Mouse (Mus musculus) embryonic facial prominence, embryonic 10.5 days (tissue): ENCODE measurements at regions not wholly inside any gene's neighbourhood (a gene's known extent, or its start where the extent isn't known, plus 50 kb on each side); places are given as distances from the start of the nearest gene placed in this dataset.

Experiments
- DNase-seq: peaks from one replicate; pipeline ENCODE4 v3.0.0-alpha.2; 2017; ENCODE audit warnings: low spot score
- H3K27ac ChIP-seq: fragments of 300-500 bp; sonication (generic); replicated peaks from 2 replicates; pipeline ENCODE4 v1.5.1; 2016; ENCODE audit warnings: mild to moderate bottlenecking
- H3K27me3 ChIP-seq: fragments of 300-500 bp; sonication (generic); replicated peaks from 2 replicates; pipeline ENCODE4 v1.6.1; 2016; ENCODE audit warnings: low read depth, mild to moderate bottlenecking; ENCODE audit not compliant: poor library complexity, severe bottlenecking
- H3K36me3 ChIP-seq: fragments of 300-500 bp; sonication (generic); replicated peaks from 2 replicates; pipeline ENCODE4 v1.6.1; 2016; ENCODE audit warnings: mild to moderate bottlenecking, moderate library complexity
- H3K4me1 ChIP-seq: fragments of 300-500 bp; sonication (generic); 2 replicates; pipeline ENCODE4 v1.6.1; 2016
- H3K4me3 ChIP-seq: fragments of 300-500 bp; sonication (generic); 2 replicates; pipeline ENCODE4 v1.5.1; 2016; ENCODE audit warnings: mild to moderate bottlenecking, moderate library complexity
- H3K9me3 ChIP-seq: fragments of 300-500 bp; sonication (generic); 2 replicates; pipeline ENCODE4 v1.6.1; 2016; ENCODE audit warnings: mild to moderate bottlenecking
- WGBS: fragments of 180-500 bp; shearing (Covaris S2); methylation state at CpG from one replicate; pipeline ENCODE4 v1.1.7; 2016; 5-methylcytosine and 5-hydroxymethylcytosine counted together

GRCm38 (mm10) chr9:122064937-122065673 lies 52.0 kb upstream of the Snrk start:
- H3K27me3 ChIP-seq = no peaks in the 10 kb centered on the region
- no peak for DNase-seq
- peaks cover 7% of the 10 kb centered on the region; the same call in 1 of the 2 replicates for H3K4me1 ChIP-seq
- no peaks in the 10 kb centered on the region for H3K9me3 ChIP-seq
- WGBS = 74% methylated on average over 13 of the region's 13 CpGs
- no peak overlapping the region for H3K27ac ChIP-seq
- no peak overlapping the region for H3K4me3 ChIP-seq
- no peaks in the 10 kb centered on the region for H3K36me3 ChIP-seq

GRCm38 (mm10) chr9:122055820-122056550 lies 59.1 kb upstream of the Pomgnt2 start:
- H3K27me3 ChIP-seq = no peaks in the 10 kb centered on the region; the same call in 1 of the 2 replicates
- H3K9me3 ChIP-seq = no peaks in the 10 kb centered on the region
- peaks cover 19% of the 10 kb centered on the region for H3K4me1 ChIP-seq
- no peaks in the 10 kb centered on the region for H3K36me3 ChIP-seq
- no peak for DNase-seq
- 82% methylated on average over 5 of the region's 5 CpGs for WGBS
- H3K27ac ChIP-seq = no peak overlapping the region
- no peak overlapping the region for H3K4me3 ChIP-seq

- Histone ChIP-seq H3K4me3 (no peak overlapping the region), H3K4me1 (peaks cover 26% of the 10 kb centered on the region), H3K27ac (0 out of 2 replicates have a peak overlapping the region, but pooled peaks have one; percentile 19), H3K9me3 (no peaks in the 10 kb centered on the region), H3K27me3 (no peaks in the 10 kb centered on the region; the same call in 1 of the 2 replicates), H3K36me3 (no peaks in the 10 kb centered on the region)
- DNase-seq = no peak
- 57% methylated on average over 7 of the region's 7 CpGs for WGBS
Measured at GRCm38 (mm10) chr9:122051716-122052115, 54.8 kb upstream of the Pomgnt2 start.

- peaks cover 25% of the 10 kb centered on the region for H3K4me1 ChIP-seq
- DNase-seq = no peak
- H3K27ac ChIP-seq = no peak overlapping the region
- no peaks in the 10 kb centered on the region for H3K9me3 ChIP-seq
- H3K4me3 ChIP-seq = no peak overlapping the region
- H3K36me3 ChIP-seq = no peaks in the 10 kb centered on the region
- H3K27me3 ChIP-seq = no peaks in the 10 kb centered on the region; the same call in 1 of the 2 replicates
- WGBS = 68% methylated on average over 6 of the region's 6 CpGs
Measured at GRCm38 (mm10) chr9:122051096-122051495, 54.2 kb upstream of the Pomgnt2 start.

- Histone ChIP-seq H3K4me1 (peaks cover 25% of the 10 kb centered on the region), H3K27me3 (no peaks in the 10 kb centered on the region; the same call in 1 of the 2 replicates), H3K9me3 (no peaks in the 10 kb centered on the region), H3K36me3 (no peaks in the 10 kb centered on the region), H3K4me3 (no peak overlapping the region), H3K27ac (no peak overlapping the region)
- 75% methylated on average over 5 of the region's 5 CpGs for WGBS
- DNase-seq = no peak
Measured at GRCm38 (mm10) chr9:122048999-122049398, 52.1 kb upstream of the Pomgnt2 start.

GRCm38 (mm10) chr9:122047962-122048625 lies 51.2 kb upstream of the Pomgnt2 start:
- H3K4me1 ChIP-seq = peaks cover 25% of the 10 kb centered on the region
- 54% methylated on average over 8 of the region's 8 CpGs for WGBS
- H3K27ac ChIP-seq = no peak overlapping the region; the same call in 1 of the 2 replicates
- no peak overlapping the region for H3K4me3 ChIP-seq
- no peaks in the 10 kb centered on the region; the same call in 1 of the 2 replicates for H3K27me3 ChIP-seq
- DNase-seq = peak; percentile 59
- no peaks in the 10 kb centered on the region for H3K36me3 ChIP-seq
- H3K9me3 ChIP-seq = no peaks in the 10 kb centered on the region
